Mouse (Mus musculus): ENCODE measurements around the gene Pard6a. TPM values are rescaled to one million over a fixed set of nuclear protein-coding genes. Genes with fewer than 3 reads are reported as not detected.

The Pard6a gene
- polyA plus RNA-seq, 1 experiment from 2014 or later = 63.8 TPM

GRCm38 (mm10) chr8:105707498-105708403 lies 6.8 kb downstream of the Pard6a start, which contains the start of the genes 4933405L10Rik and Enkd1:
4933405L10Rik (plus strand) TSS chr8:105707655.
Enkd1 (minus strand) TSS chr8:105708210.
- Histone ChIP-seq H3K4me1 (ENCODE audit: control insufficient read depth, insufficient read depth, low read depth, low read length) (peaks cover 15% of the 10 kb centered on the region), H3K4me2 (ENCODE audit: low read length) (peak within 1 kb of the TSS; percentile 98), H3K27me3 (replicated peaks; ENCODE audit: control insufficient read depth, insufficient read depth, low read length) (no peaks in the 10 kb centered on the region), H3K27ac (ENCODE audit: low read depth, low read length) (no peak within 1 kb of the TSS), H3K9ac (ENCODE audit: low read depth, low read length) (peak within 1 kb of the TSS; percentile 72), H3K36me3 (ENCODE audit: control insufficient read depth, insufficient read depth, low read length) (peaks cover 7% of the 10 kb centered on the region; the same call in 1 of the 2 replicates), H3K4me3 (ENCODE audit: low read length) (peak within 1 kb of the TSS; percentile 80), H3K9me3 (ENCODE audit: control insufficient read depth, low read length) (no peaks in the 10 kb centered on the region)
- 1% methylated on average over 43 of the region's 55 CpGs for WGBS
- ATAC-seq = peak; percentile 75

- Histone ChIP-seq H3K9me3 (ENCODE audit: control insufficient read depth, low read length) (no peaks in the 10 kb centered on the region), H3K4me2 (ENCODE audit: low read length) (no peak overlapping the region), H3K4me3 (ENCODE audit: low read length) (no peak overlapping the region), H3K36me3 (ENCODE audit: control insufficient read depth, insufficient read depth, low read length) (0 out of 2 replicates have a peak, but pooled peaks cover 5% of the 10 kb centered on the region), H3K9ac (ENCODE audit: low read depth, low read length) (no peak overlapping the region), H3K4me1 (ENCODE audit: control insufficient read depth, insufficient read depth, low read depth, low read length) (peaks cover 15% of the 10 kb centered on the region), H3K27me3 (replicated peaks; ENCODE audit: control insufficient read depth, insufficient read depth, low read length) (no peaks in the 10 kb centered on the region), H3K27ac (ENCODE audit: low read depth, low read length) (no peak overlapping the region)
- ATAC-seq = no peak
- WGBS = 92% methylated on average over 8 of the region's 8 CpGs
These were observed 7.7 kb downstream of the Pard6a start for GRCm38 (mm10) chr8:105708675-105709074.

GRCm38 (mm10) chr8:105709317-105709716 lies 8.4 kb downstream of the Pard6a start:
- no peak overlapping the region for H3K4me3 ChIP-seq (ENCODE audit: low read length)
- H3K27me3 ChIP-seq (replicated peaks; ENCODE audit: control insufficient read depth, insufficient read depth, low read length) = no peaks in the 10 kb centered on the region
- no peak overlapping the region for H3K27ac ChIP-seq (ENCODE audit: low read depth, low read length)
- H3K4me1 ChIP-seq (ENCODE audit: control insufficient read depth, insufficient read depth, low read depth, low read length) = peaks cover 15% of the 10 kb centered on the region
- no peak overlapping the region for H3K9ac ChIP-seq (ENCODE audit: low read depth, low read length)
- 0 out of 2 replicates have a peak, but pooled peaks cover 1% of the 10 kb centered on the region for H3K36me3 ChIP-seq (ENCODE audit: control insufficient read depth, insufficient read depth, low read length)
- WGBS = 65% methylated on average over 14 of the region's 14 CpGs
- no peak overlapping the region for H3K4me2 ChIP-seq (ENCODE audit: low read length)
- H3K9me3 ChIP-seq (ENCODE audit: control insufficient read depth, low read length) = no peaks in the 10 kb centered on the region
- ATAC-seq = no peak

GRCm38 (mm10) chr8:105712286-105712685 lies 11.3 kb downstream of the Pard6a start:
- no peak for ATAC-seq

GRCm38 (mm10) chr8:105714139-105714538 lies 13.2 kb downstream of the Pard6a start:
- 9% methylated on average over 3 of the region's 3 CpGs for WGBS
- H3K9ac ChIP-seq (ENCODE audit: low read depth, low read length) = no peak overlapping the region
- ATAC-seq = no peak
- no peak overlapping the region for H3K27ac ChIP-seq (ENCODE audit: low read depth, low read length)
- H3K4me3 ChIP-seq (ENCODE audit: low read length) = no peak overlapping the region
- H3K4me1 ChIP-seq (ENCODE audit: control insufficient read depth, insufficient read depth, low read depth, low read length) = no peaks in the 10 kb centered on the region
- no peak overlapping the region for H3K4me2 ChIP-seq (ENCODE audit: low read length)
- H3K27me3 ChIP-seq (replicated peaks; ENCODE audit: control insufficient read depth, insufficient read depth, low read length) = no peaks in the 10 kb centered on the region
- no peaks in the 10 kb centered on the region for H3K9me3 ChIP-seq (ENCODE audit: control insufficient read depth, low read length)
- peaks cover 14% of the 10 kb centered on the region for H3K36me3 ChIP-seq (ENCODE audit: control insufficient read depth, insufficient read depth, low read length)

More at GRCm38 (mm10) chr8:105712286-105712685, 11.3 kb downstream of the Pard6a start:
- Histone ChIP-seq H3K36me3 (ENCODE audit: control insufficient read depth, insufficient read depth, low read length) (peaks cover 12% of the 10 kb centered on the region), H3K9me3 (ENCODE audit: control insufficient read depth, low read length) (no peaks in the 10 kb centered on the region), H3K27me3 (replicated peaks; ENCODE audit: control insufficient read depth, insufficient read depth, low read length) (no peaks in the 10 kb centered on the region), H3K4me2 (ENCODE audit: low read length) (no peak overlapping the region), H3K4me3 (ENCODE audit: low read length) (no peak overlapping the region), H3K9ac (ENCODE audit: low read depth, low read length) (no peak overlapping the region), H3K27ac (ENCODE audit: low read depth, low read length) (no peak overlapping the region), H3K4me1 (ENCODE audit: control insufficient read depth, insufficient read depth, low read depth, low read length) (peaks cover 6% of the 10 kb centered on the region)
- WGBS = 94% methylated on average over 3 of the region's 3 CpGs

- Histone ChIP-seq H3K36me3 (ENCODE audit: control insufficient read depth, insufficient read depth, low read length) (peaks cover 14% of the 10 kb centered on the region), H3K4me2 (ENCODE audit: low read length) (no peak overlapping the region), H3K27me3 (replicated peaks; ENCODE audit: control insufficient read depth, insufficient read depth, low read length) (no peaks in the 10 kb centered on the region), H3K9ac (ENCODE audit: low read depth, low read length) (no peak overlapping the region), H3K4me1 (ENCODE audit: control insufficient read depth, insufficient read depth, low read depth, low read length) (no peaks in the 10 kb centered on the region), H3K27ac (ENCODE audit: low read depth, low read length) (no peak overlapping the region), H3K9me3 (ENCODE audit: control insufficient read depth, low read length) (no peaks in the 10 kb centered on the region), H3K4me3 (ENCODE audit: low read length) (no peak overlapping the region)
- ATAC-seq = no peak
- 76% methylated on average over 6 of the region's 6 CpGs for WGBS
These were observed 14.1 kb downstream of the Pard6a start for GRCm38 (mm10) chr8:105715042-105715441.

GRCm38 (mm10) chr8:105716302-105716945 lies 15.5 kb downstream of the Pard6a start:
- H3K36me3 ChIP-seq (ENCODE audit: control insufficient read depth, insufficient read depth, low read length) = peaks cover 14% of the 10 kb centered on the region
- H3K27ac ChIP-seq (ENCODE audit: low read depth, low read length) = no peak overlapping the region
- H3K4me2 ChIP-seq (ENCODE audit: low read length) = no peak overlapping the region
- no peak for ATAC-seq
- H3K9me3 ChIP-seq (ENCODE audit: control insufficient read depth, low read length) = no peaks in the 10 kb centered on the region
- 92% methylated on average over 15 of the region's 15 CpGs for WGBS
- no peaks in the 10 kb centered on the region for H3K27me3 ChIP-seq (replicated peaks; ENCODE audit: control insufficient read depth, insufficient read depth, low read length)
- no peak overlapping the region for H3K9ac ChIP-seq (ENCODE audit: low read depth, low read length)
- no peaks in the 10 kb centered on the region for H3K4me1 ChIP-seq (ENCODE audit: control insufficient read depth, insufficient read depth, low read depth, low read length)
- no peak overlapping the region for H3K4me3 ChIP-seq (ENCODE audit: low read length)

GRCm38 (mm10) chr8:105719637-105720036 lies 18.7 kb downstream of the Pard6a start:
- 84% methylated on average over 4 of the region's 4 CpGs for WGBS
- no peak overlapping the region for H3K4me3 ChIP-seq (ENCODE audit: low read length)
- no peaks in the 10 kb centered on the region for H3K27me3 ChIP-seq (replicated peaks; ENCODE audit: control insufficient read depth, insufficient read depth, low read length)
- no peak for ATAC-seq
- H3K27ac ChIP-seq (ENCODE audit: low read depth, low read length) = no peak overlapping the region
- no peaks in the 10 kb centered on the region for H3K4me1 ChIP-seq (ENCODE audit: control insufficient read depth, insufficient read depth, low read depth, low read length)
- H3K36me3 ChIP-seq (ENCODE audit: control insufficient read depth, insufficient read depth, low read length) = peaks cover 20% of the 10 kb centered on the region
- H3K4me2 ChIP-seq (ENCODE audit: low read length) = no peak overlapping the region
- no peaks in the 10 kb centered on the region for H3K9me3 ChIP-seq (ENCODE audit: control insufficient read depth, low read length)
- no peak overlapping the region for H3K9ac ChIP-seq (ENCODE audit: low read depth, low read length)

GRCm38 (mm10) chr8:105722861-105723260 lies 21.9 kb downstream of the Pard6a start:
- no peaks in the 10 kb centered on the region for H3K27me3 ChIP-seq (replicated peaks; ENCODE audit: control insufficient read depth, insufficient read depth, low read length)
- H3K4me1 ChIP-seq (ENCODE audit: control insufficient read depth, insufficient read depth, low read depth, low read length) = no peaks in the 10 kb centered on the region
- 89% methylated on average over 9 of the region's 9 CpGs for WGBS
- no peak for ATAC-seq
- no peak overlapping the region for H3K27ac ChIP-seq (ENCODE audit: low read depth, low read length)
- H3K4me2 ChIP-seq (ENCODE audit: low read length) = no peak overlapping the region
- no peak overlapping the region for H3K4me3 ChIP-seq (ENCODE audit: low read length)
- H3K9ac ChIP-seq (ENCODE audit: low read depth, low read length) = no peak overlapping the region
- H3K9me3 ChIP-seq (ENCODE audit: control insufficient read depth, low read length) = no peaks in the 10 kb centered on the region
- H3K36me3 ChIP-seq (ENCODE audit: control insufficient read depth, insufficient read depth, low read length) = peaks cover 24% of the 10 kb centered on the region

All from hindbrain, embryonic 16.5 days (tissue).